Mouse (Mus musculus): ENCODE measurements around the gene Tnfsfm13.

Gene Tnfsfm13

GRCm38 (mm10) chr11:69655264-69656064, 40.4 kb downstream of the Tnfsfm13 start, which contains the start of gene Sox15:
Gene Sox15 (plus strand): TSS chr11:69655314.
- DNase-seq (ENCODE audit: extremely low read depth, low read depth), result no peak

- DNase-seq (ENCODE audit: extremely low read depth, low read depth), result no peak
These were observed 41.1 kb downstream of the Tnfsfm13 start for GRCm38 (mm10) chr11:69654760-69655159.

- no peak for DNase-seq (ENCODE audit: extremely low read depth, low read depth)
These were observed 42.5 kb downstream of the Tnfsfm13 start for GRCm38 (mm10) chr11:69653399-69653798.

- no peak for DNase-seq (ENCODE audit: extremely low read depth, low read depth)
These were observed 50.0 kb downstream of the Tnfsfm13 start for GRCm38 (mm10) chr11:69645860-69646259.

- no peak for DNase-seq (ENCODE audit: extremely low read depth, low read depth)
These were observed 60.4 kb downstream of the Tnfsfm13 start for GRCm38 (mm10) chr11:69635471-69635870.

- no peak for DNase-seq (ENCODE audit: extremely low read depth, low read depth)
These were observed 62.6 kb downstream of the Tnfsfm13 start for GRCm38 (mm10) chr11:69633128-69633866.
